Mouse (Mus musculus): ENCODE measurements around the gene Nxnl1. TPM values are rescaled to one million over a fixed set of nuclear protein-coding genes. Genes with fewer than 3 reads are reported as not detected.
"Not testable (repeated sequence)": the region's sequence is repeated elsewhere in the genome, so short reads cannot be mapped to it uniquely, and the experiment has no call there.

The Nxnl1 gene
- total and polyA plus RNA-seq, 2 experiments = not detected

DNA sequence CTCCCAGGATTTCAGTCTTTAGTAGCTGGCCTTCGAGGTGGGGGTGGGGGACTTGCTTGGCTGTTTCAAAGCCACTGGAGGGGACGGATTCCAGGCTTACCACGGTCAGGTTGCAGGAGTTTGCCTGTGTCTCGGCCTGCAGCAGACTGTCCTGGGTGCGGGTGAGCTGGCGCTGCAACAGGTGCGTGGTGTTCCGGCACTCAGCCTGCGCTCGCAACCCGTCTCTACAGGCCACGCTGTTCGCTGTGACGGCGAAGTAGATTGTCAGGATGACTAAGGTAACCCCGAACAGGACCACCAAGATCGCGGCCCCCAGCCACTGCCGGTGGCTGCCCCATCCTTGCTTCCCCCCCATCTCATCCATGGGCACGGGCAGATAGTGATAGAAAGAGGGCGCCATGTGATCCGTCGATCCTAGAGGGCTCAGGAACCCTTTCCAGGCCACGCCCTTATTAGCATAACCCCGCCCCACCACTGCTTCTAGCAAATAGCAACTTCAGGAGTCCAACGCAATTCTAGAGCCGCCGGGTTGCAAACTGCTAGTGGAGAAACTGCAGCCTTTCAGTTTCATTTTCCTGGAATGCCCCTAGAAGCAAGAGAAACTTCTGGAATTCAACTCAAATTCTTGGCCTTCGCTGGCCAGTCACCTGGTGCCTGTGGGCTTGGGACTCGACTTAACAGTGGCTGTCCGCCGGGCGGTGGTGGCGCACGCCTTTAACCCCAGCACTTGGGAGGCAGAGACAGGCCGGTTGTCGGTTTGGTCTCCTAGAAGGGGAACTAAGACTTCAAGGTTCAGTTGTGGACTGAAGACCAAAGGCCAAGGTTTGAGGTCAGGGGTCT lies 29.2 kb downstream of the Nxnl1 start, which contains the start of gene Bst2:
Gene Bst2, minus strand, starts transcription at position 429 of the 840 bp plus-strand sequence.
- under 1% methylated on average over 37 of the region's 37 CpGs for WGBS
- H3K4me3 ChIP-seq (ENCODE audit: insufficient read depth, low read depth, low read length) = peak within 1 kb of the TSS; percentile 82
- peak; percentile 95 for DNase-seq (ENCODE audit: extremely low read depth, low read depth, low spot score)
- no peaks in the 10 kb centered on the region for H3K36me3 ChIP-seq (ENCODE audit: control insufficient read depth, insufficient read depth, low read length)
- H3K79me2 ChIP-seq (ENCODE audit: control insufficient read depth, insufficient read depth, low read length) = peaks cover 19% of the 10 kb centered on the region; the same call in 1 of the 2 replicates
- H3K27ac ChIP-seq (replicated peaks; ENCODE audit: insufficient read depth, low read depth, low read length) = peak within 1 kb of the TSS; percentile 96
- H3K27me3 ChIP-seq (ENCODE audit: control insufficient read depth, insufficient read depth, low read length) = no peaks in the 10 kb centered on the region
- peak; percentile 21 for TF ChIP-seq CTCF (IDR thresholded peaks at IDR 0.05; ENCODE audit: low read depth, low read length)
- peak; percentile 52 for TF ChIP-seq POLR2A (IDR thresholded peaks at IDR 0.05; ENCODE audit: extremely low read depth, insufficient read depth, low read length)
- peaks cover 23% of the 10 kb centered on the region for H3K4me1 ChIP-seq (ENCODE audit: control insufficient read depth, insufficient read depth, low read length)
- H3K9ac ChIP-seq (ENCODE audit: low read depth, low read length) = peak within 1 kb of the TSS; percentile 88

GRCm38 (mm10) chr8:71535663-71536062 lies 30.7 kb downstream of the Nxnl1 start:
- TF ChIP-seq CTCF (IDR thresholded peaks at IDR 0.05; ENCODE audit: low read depth, low read length) (no peak), POLR2A (IDR thresholded peaks at IDR 0.05; ENCODE audit: extremely low read depth, insufficient read depth, low read length) (no peak)
- no peaks in the 10 kb centered on the region for H3K36me3 ChIP-seq (ENCODE audit: control insufficient read depth, insufficient read depth, low read length)
- H3K79me2 ChIP-seq (ENCODE audit: control insufficient read depth, insufficient read depth, low read length) = peaks cover 19% of the 10 kb centered on the region; the same call in 1 of the 2 replicates
- DNase-seq (ENCODE audit: extremely low read depth, low read depth, low spot score) = no peak
- WGBS = 63% methylated on average over 5 of the region's 5 CpGs
- peak overlapping the region; percentile 74; the same call in 1 of the 2 replicates for H3K4me3 ChIP-seq (ENCODE audit: insufficient read depth, low read depth, low read length)
- H3K27ac ChIP-seq (replicated peaks; ENCODE audit: insufficient read depth, low read depth, low read length) = peak overlapping the region; percentile 35; the same call in 1 of the 2 replicates
- peaks cover 23% of the 10 kb centered on the region for H3K4me1 ChIP-seq (ENCODE audit: control insufficient read depth, insufficient read depth, low read length)
- peak overlapping the region; percentile 88 for H3K9ac ChIP-seq (ENCODE audit: low read depth, low read length)
- no peaks in the 10 kb centered on the region for H3K27me3 ChIP-seq (ENCODE audit: control insufficient read depth, insufficient read depth, low read length)

DNA sequence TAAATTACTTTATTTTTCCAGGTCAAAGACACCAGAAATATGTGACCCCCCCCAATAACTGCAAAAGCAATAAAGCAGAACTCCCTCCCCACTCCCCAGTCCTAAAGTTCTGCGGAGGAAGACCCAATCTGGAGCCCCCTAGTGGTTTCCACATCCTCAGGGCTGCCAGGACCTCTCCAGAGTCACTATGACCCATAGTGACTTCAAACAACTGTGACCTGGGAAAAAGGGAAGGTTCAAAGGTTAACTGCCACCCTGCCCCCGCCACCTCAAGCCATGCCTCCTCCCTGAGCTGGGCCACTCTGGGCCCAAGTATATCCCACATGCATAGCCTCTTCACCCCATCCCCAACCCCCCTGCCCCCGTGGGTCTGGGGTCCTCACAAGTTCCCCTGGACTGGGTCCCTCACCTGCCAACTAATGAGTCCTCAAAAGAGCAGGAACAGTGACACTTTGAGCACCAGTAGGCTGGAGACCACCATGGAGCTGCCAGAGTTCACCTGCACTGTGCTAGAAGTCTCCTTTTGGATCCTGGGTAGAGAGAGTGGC lies 32.1 kb downstream of the Nxnl1 start:
- Histone ChIP-seq H3K36me3 (ENCODE audit: control insufficient read depth, insufficient read depth, low read length) (no peaks in the 10 kb centered on the region), H3K79me2 (ENCODE audit: control insufficient read depth, insufficient read depth, low read length) (peaks cover 19% of the 10 kb centered on the region; the same call in 1 of the 2 replicates), H3K27ac (replicated peaks; ENCODE audit: insufficient read depth, low read depth, low read length) (peak overlapping the region; percentile 58), H3K4me3 (ENCODE audit: insufficient read depth, low read depth, low read length) (no peak overlapping the region), H3K4me1 (ENCODE audit: control insufficient read depth, insufficient read depth, low read length) (peaks cover 23% of the 10 kb centered on the region), H3K9ac (ENCODE audit: low read depth, low read length) (no peak overlapping the region), H3K27me3 (ENCODE audit: control insufficient read depth, insufficient read depth, low read length) (no peaks in the 10 kb centered on the region)
- peak; percentile 52; the same call in 1 of the 2 replicates for TF ChIP-seq CTCF (IDR thresholded peaks at IDR 0.05; ENCODE audit: low read depth, low read length)
- no peak for TF ChIP-seq POLR2A (IDR thresholded peaks at IDR 0.05; ENCODE audit: extremely low read depth, insufficient read depth, low read length)
- DNase-seq (ENCODE audit: extremely low read depth, low read depth, low spot score) = peak; percentile 81
- 34% methylated on average over 3 of the region's 3 CpGs for WGBS

GRCm38 (mm10) chr8:71530735-71531467 lies 35.5 kb downstream of the Nxnl1 start:
- peaks cover 14% of the 10 kb centered on the region for H3K4me1 ChIP-seq (ENCODE audit: control insufficient read depth, insufficient read depth, low read length)
- peak; percentile 33 for DNase-seq (ENCODE audit: extremely low read depth, low read depth, low spot score)
- TF ChIP-seq CTCF (IDR thresholded peaks at IDR 0.05; ENCODE audit: low read depth, low read length) = peak; percentile 40

GRCm38 (mm10) chr8:71528362-71529073 lies 37.9 kb downstream of the Nxnl1 start:
- Histone ChIP-seq H3K79me2 (ENCODE audit: control insufficient read depth, insufficient read depth, low read length) (no peaks in the 10 kb centered on the region), H3K36me3 (ENCODE audit: control insufficient read depth, insufficient read depth, low read length) (no peaks in the 10 kb centered on the region), H3K9ac (ENCODE audit: low read depth, low read length) (no peak overlapping the region), H3K27ac (replicated peaks; ENCODE audit: insufficient read depth, low read depth, low read length) (peak overlapping the region; percentile 67), H3K4me3 (ENCODE audit: insufficient read depth, low read depth, low read length) (no peak overlapping the region), H3K27me3 (ENCODE audit: control insufficient read depth, insufficient read depth, low read length) (no peaks in the 10 kb centered on the region), H3K4me1 (ENCODE audit: control insufficient read depth, insufficient read depth, low read length) (no peaks in the 10 kb centered on the region; the same call in 1 of the 2 replicates)
- DNase-seq (ENCODE audit: extremely low read depth, low read depth, low spot score) = no peak
- no peak for TF ChIP-seq POLR2A (IDR thresholded peaks at IDR 0.05; ENCODE audit: extremely low read depth, insufficient read depth, low read length)
- no peak for TF ChIP-seq CTCF (IDR thresholded peaks at IDR 0.05; ENCODE audit: low read depth, low read length)
- 78% methylated on average over 11 of the region's 11 CpGs for WGBS

More at GRCm38 (mm10) chr8:71530735-71531467, 35.5 kb downstream of the Nxnl1 start:
- H3K9ac ChIP-seq (ENCODE audit: low read depth, low read length); H3K79me2 ChIP-seq (ENCODE audit: control insufficient read depth, insufficient read depth, low read length); H3K36me3 ChIP-seq (ENCODE audit: control insufficient read depth, insufficient read depth, low read length); H3K27me3 ChIP-seq (ENCODE audit: control insufficient read depth, insufficient read depth, low read length); H3K4me3 ChIP-seq (ENCODE audit: insufficient read depth, low read depth, low read length); H3K27ac ChIP-seq (replicated peaks; ENCODE audit: insufficient read depth, low read depth, low read length): not testable (repeated sequence)
- 81% methylated on average over 7 of the region's 12 CpGs for WGBS
